Mouse (Mus musculus) retina, postnatal 1 day (tissue): ENCODE measurements at regions not wholly inside any gene's neighbourhood (a gene's known extent, or its start where the extent isn't known, plus 50 kb on each side); places are given as distances from the start of the nearest gene placed in this dataset.

Source experiments
- DNase-seq: peaks from one replicate; pipeline ENCODE4 v3.0.0-alpha.2; 2012

DNA sequence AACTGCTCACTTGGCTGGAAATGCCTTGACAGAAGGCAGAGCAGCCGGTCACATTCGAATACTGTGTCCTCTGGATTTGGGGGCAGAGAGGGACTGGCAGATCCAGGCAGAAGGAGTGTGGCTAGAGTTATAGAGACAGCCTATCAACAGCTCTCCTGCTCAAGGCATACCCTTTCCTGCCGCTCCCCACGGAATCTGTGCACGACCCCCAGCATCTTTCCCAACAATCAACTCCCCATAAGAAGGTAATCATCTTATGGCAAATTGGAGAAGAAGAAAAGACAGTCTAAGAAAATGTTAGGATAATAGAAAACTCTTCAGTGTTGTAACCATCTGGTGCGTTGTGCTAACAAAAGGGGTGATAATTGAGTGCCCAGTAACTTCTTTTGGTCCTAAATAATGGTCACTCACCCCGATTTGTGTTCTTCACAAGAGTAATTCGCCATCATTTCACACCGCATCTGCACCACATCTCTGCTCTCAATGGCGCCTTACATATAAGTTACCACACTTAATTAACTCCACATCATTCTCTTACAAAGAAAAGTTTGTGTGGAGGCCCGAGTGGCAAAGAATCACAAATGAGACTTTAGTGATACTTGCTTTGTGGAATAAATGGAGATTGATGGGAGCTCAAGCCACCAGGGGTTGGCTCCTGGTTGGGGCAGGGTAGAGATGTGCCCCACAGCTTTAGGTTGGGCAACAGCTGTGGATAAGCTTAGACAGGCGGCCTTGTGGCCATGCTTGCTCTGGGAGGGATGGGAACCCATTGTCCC, 551.2 kb upstream of the Btbd3 start:
- peak; percentile 43 for DNase-seq

GRCm38 (mm10) chr2:137704565-137704947, 551.8 kb upstream of the Btbd3 start:
- no peak for DNase-seq

- DNase-seq: no peak
Measured at GRCm38 (mm10) chr2:137704051-137704450, 552.3 kb upstream of the Btbd3 start.

DNA sequence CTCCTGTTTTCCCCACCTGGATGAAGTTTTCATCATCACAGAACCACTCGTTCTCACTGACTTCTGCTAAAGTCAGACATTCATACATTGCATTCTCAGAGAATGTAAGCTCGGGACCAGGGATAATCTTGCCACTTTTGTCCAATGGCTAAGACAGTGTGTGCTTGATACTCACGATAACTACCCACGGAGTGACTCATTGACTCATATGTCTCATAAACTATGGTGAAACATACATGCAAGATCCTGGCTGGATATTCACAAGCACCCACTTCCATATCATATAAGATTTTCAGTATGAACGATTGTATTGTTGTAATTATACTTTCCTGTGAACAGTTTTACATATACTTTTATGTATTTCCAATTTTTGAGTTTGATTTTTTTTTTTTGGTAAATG, 560.5 kb upstream of the Btbd3 start:
- DNase-seq: no peak

- no peak for DNase-seq
Measured at GRCm38 (mm10) chr2:137694020-137694419, 562.3 kb upstream of the Btbd3 start.

GRCm38 (mm10) chr2:137687208-137687607, 569.2 kb upstream of the Btbd3 start:
- DNase-seq: peak; percentile 10

GRCm38 (mm10) chr2:137686735-137687134, 569.6 kb upstream of the Btbd3 start:
- DNase-seq: no peak

DNA sequence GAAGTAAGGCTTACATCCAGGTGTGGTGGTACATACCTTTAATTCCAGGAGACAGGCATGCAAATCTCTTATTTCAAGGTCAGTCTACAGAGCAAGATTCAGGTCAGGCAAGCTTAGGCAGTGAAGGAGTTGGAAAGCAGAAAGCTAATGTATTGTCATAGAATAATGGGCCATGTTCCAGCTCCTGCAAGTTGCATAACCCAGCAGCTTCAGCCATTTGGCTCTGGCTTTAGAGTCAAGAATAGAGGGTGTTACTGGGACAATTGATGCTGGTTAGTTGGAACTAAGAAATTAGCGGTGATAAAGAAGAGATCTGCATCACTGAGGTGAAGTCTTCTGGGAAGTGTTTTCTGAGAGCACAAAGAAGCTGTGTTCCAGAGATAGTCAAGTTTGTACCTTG, 565.3 kb upstream of the Jag1 start:
- DNase-seq: no peak

- DNase-seq: no peak
Measured at GRCm38 (mm10) chr2:137663171-137663570, 546.7 kb upstream of the Jag1 start.

DNA sequence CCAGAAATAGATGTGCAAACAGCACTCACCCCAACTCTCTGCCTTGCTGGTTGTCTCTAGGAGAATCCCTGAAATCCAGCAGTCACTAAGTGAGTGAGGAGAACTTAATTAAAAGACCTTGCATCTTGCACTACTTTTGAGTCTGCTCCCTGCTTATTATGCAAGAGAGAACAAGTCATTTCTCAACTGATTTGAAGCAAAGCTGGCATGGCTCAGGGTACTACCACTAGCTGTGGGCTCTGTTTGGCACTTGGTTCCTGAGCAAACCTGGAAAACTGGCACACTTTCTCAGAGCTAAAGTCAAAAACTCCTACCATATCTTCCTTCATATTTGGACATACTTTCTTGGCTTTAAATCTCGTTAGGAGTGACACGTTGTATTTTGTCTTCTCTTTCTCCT, 545.8 kb upstream of the Jag1 start:
- DNase-seq: no peak

DNA sequence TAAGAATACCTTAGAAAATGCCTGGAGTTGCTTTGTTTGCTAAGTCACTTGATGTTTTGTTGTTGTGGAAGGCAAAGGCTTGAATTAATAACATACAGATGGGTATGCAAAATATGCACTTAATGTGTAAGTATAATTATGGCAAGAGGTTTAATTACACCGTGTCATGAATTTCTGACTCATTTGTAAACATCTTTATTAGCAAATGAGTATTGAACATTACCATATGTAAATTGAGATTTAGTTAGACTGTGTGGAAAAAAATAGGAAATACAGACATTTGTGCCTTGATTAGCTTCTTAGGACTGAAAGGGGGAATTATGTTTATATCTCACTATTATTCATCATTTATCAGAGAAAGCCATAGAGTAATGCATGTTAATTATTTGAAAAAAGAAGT, 544.0 kb upstream of the Jag1 start:
- DNase-seq: no peak

GRCm38 (mm10) chr2:137654296-137654695, 537.9 kb upstream of the Jag1 start:
- DNase-seq: no peak

DNA sequence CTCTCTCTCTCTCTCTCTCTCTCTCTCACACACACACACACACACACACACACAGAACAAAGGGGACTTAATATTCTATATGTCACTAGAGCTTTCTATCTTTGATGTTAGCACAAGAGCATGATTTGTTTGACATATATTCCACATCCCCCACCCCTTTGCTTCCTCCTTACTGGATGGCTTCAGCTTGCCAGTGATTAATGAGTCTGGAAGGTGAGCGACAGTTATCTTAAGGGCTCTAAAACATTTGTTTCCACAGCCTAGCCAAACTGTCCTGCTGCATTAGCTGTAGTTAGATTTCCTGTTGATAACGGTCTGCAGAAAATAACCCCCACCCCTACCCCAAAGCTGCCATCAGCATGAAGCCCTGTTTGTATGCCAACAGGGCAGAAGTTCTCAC, 527.7 kb upstream of the Jag1 start:
- peak; percentile 50 for DNase-seq

DNA sequence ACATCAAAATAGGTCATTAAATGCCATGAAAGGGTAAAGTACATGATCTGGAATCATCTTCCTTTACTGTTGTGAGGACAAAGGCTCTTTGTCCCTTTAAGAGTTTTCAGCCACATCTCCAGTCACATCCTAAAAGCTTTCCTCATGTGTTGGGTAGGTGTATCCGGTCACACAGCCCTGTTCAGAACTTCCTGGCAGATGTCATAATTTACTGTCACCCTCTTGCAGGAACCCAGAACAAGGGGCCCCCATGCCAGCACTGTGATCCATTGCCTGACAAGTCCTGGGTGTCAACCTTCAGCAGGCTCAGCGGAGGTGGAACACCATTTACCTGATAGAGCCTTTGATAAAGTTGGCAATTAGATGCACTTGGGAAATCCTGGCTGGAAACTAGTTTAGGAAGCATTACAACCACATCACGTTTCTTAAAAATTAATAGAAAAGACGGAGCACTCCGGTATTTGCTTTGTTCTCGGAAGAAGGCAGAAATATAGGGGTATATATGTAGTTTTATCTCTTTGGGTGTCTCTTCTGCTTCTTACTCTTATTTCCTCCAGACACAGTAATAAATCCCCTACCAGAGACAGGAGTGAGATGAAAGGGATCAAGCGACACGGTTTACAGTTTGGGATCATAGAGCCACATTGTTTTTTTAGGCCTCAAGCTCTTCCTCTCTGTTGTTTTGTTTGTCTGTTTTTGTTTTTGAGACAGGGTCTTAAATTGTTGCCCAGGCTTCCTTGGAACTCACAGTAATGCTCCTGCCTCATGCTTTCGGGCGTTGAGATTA, 527.0 kb upstream of the Jag1 start:
- DNase-seq: no peak

DNA sequence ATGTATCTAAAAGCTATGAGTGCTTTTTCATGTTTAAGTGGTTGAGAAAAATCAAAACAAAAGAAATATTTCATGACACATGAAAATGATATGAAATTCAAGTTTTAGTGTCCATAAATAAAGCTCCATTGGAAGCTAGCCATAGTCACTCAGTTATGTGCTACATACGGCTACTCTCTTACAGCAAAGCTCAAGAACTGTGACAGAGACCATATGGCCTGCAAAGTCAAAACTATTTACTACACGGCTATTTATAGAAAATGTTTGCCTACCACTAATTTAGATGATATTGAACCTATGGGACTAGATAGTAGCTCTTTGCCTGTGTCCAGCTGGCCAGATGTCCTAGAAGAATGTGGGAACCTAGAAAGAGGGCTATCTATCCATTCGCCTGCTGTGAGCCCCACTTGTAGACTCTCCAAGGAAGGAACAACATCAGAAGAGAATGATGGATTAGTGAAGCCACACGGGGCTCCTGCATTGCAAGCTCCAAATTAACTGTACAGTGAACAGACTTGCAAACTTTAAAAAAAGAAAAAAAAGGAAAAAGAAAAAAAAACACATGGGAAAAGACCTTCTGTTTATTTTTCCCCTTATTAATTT, 518.7 kb upstream of the Jag1 start:
- DNase-seq: no peak

GRCm38 (mm10) chr2:137616637-137617036, 500.2 kb upstream of the Jag1 start:
- no peak for DNase-seq

DNA sequence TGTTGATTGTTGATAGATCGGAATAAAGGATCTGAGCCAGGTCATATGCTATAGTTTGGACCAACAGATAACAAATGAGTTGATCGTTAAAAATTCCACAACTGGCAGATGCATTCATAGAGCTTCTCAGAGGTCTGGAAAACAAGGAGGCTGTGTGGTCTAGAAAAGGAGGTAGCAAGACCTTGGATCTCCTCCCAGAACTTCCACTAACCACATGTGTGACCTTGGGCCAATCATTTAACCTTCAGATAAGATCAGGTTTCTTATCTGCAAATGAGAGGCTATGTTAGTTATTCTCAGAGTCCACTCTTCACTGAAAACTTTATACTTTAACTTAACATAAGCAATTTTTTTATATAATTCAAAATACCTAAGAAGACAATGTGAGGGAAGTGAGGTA, 497.3 kb upstream of the Jag1 start:
- no peak for DNase-seq

DNA sequence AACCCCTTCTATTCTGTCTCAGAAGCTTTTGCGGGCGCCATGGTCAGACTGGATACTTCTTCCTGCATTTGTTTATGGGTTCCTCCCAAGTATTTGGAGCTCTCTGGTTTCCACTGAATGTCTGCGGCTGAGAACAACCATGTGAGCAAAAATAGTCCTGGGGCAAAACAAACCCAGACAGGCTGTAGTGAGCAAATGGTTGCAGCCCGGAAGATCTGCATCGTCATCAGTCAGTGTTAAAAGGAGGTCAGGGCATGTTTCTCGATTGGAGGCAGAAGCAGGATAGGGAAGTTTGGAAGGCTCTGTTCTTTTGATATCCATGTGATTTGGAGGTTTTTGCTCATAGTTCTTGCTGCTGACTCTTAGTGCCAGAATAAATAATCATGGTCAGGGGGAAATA, 492.1 kb upstream of the Jag1 start:
- peak; percentile 11 for DNase-seq

GRCm38 (mm10) chr2:137598136-137598535, 481.7 kb upstream of the Jag1 start:
- DNase-seq: no peak

DNA sequence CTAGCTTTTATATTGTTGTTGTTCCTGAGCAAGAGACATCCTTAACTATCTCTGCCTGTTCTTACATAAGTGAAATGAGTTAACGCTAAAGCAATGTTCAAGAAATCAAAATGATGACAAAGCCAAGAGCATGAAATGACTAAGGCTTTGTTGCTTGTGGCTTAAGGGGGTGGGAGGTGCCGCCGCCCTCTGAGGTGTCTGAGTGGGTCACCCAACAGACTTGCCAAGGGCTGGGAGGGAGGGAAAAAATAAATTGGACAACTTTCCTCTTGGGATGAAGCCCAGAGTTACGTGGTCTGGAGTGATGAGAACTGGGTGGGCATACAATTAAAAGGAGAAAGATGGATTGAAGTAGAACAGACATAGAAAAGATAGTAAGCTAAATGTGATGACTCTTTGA, 478.1 kb upstream of the Jag1 start:
- no peak for DNase-seq

DNA sequence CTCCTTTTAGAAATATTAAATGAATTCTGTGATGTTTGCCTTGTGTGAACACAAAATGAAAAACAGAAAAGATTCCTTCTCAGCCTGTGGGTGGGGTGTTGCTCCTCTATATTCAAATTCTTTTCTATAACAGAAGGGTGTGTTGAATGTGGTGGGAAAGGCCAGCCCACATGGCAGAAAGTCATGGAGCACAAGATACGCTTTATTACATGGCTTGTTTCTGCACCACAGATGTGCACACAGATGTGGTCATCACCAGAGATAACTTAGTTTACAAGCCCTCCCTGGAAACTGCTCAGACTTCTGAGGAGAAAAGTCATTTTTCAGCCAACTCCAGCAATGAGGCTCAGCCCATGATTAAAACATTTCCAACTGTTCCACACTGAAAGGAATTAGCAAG, 475.1 kb upstream of the Jag1 start:
- DNase-seq: no peak

DNA sequence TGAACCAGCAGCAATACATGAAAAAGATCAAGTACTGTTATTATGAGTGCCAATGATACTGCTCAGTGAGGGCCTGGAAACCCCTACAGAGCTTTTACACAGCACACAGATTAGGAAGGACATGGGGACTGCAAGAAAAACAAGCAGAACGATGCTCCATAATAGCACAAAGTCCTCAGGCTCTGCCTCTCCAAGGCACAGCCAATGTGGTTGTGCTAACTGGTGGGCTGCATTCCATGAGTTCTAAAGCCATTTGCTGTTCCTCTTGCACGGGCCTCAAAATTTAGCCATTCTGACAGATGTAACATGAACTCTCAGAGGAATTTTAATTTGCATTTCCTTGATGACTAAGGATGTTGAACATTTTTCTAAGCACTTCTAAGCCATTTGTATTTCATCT, 465.0 kb upstream of the Jag1 start:
- DNase-seq: no peak

DNA sequence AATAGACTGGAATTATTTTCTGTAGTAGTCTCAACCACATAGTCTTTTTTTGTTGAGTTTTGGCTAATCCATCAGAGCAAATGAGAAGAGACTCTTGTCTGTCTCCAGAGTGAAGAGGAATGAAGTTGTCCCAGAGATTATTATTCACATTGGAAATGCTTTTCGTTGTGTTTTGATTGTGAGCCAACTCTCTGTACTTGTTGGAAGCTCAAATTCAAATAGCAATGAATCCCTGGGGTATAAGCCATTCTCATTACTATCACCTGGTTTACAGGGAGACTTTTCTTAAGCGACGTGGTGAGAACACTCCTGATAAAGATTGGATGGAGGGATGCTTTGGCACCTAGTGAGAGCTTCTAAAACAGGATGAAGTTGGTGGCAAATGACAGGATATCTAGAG, 459.3 kb upstream of the Jag1 start:
- DNase-seq: no peak

GRCm38 (mm10) chr2:137574845-137575449, 458.5 kb upstream of the Jag1 start:
- DNase-seq: no peak
